Mouse (Mus musculus): ENCODE results near the gene Cct5. TPM values are rescaled to one million over a fixed set of nuclear protein-coding genes. Genes with fewer than 3 reads are reported as not detected.

Cct5 gene
- 167 TPM for polyA plus RNA-seq (2014; fragmentation: Illumina TruSeq; extraction: RNeasy Lipid Tissue Mini Kit (QIAGEN cat#74804); ENCODE audit: low read depth, low replicate concordance)

GRCm38 (mm10) chr15:31601646-31602374 is at the start of gene Cct5, which contains the start of gene Fam173b:
Gene Cct5, minus strand, starts transcription at chr15:31601804.
Gene Fam173b, plus strand, starts transcription at chr15:31601852.

GRCm38 (mm10) chr15:31565184-31565583 is 36.4 kb downstream of the Cct5 start, which contains the start of gene Cmbl:
Gene Cmbl, plus strand, starts transcription at chr15:31565389.

Other genes with a start within 250 kb of the Cct5 start
- gene Ankrd33b, start 234.1 kb downstream of the Cct5 start, polyA plus RNA-seq (2014; fragmentation: Illumina TruSeq; extraction: RNeasy Lipid Tissue Mini Kit (QIAGEN cat#74804); ENCODE audit: low read depth, low replicate concordance) = 1.4 TPM
- gene Ropn1l, start 148.1 kb downstream of the Cct5 start, polyA plus RNA-seq (2014; fragmentation: Illumina TruSeq; extraction: RNeasy Lipid Tissue Mini Kit (QIAGEN cat#74804); ENCODE audit: low read depth, low replicate concordance) = 886 TPM
- 40.7 TPM for gene March6, start 70.8 kb downstream of the Cct5 start, polyA plus RNA-seq (2014; fragmentation: Illumina TruSeq; extraction: RNeasy Lipid Tissue Mini Kit (QIAGEN cat#74804); ENCODE audit: low read depth, low replicate concordance)
- gene Cmbl, start 36.4 kb downstream of the Cct5 start, polyA plus RNA-seq (2014; fragmentation: Illumina TruSeq; extraction: RNeasy Lipid Tissue Mini Kit (QIAGEN cat#74804); ENCODE audit: low read depth, low replicate concordance) = 12.6 TPM
- 2.2 TPM for gene Fam173b, start within 50 bp of the Cct5 start, polyA plus RNA-seq (2014; fragmentation: Illumina TruSeq; extraction: RNeasy Lipid Tissue Mini Kit (QIAGEN cat#74804); ENCODE audit: low read depth, low replicate concordance)